Mouse (Mus musculus) stomach, embryonic 16.5 days (tissue): Measurements from ENCODE around the gene Ankrd33b. TPM values are rescaled to one million over a fixed set of nuclear protein-coding genes. Genes with fewer than 3 reads are reported as not detected.

ENCODE experiments used
- ATAC-seq: fragments of 200-750 bp; cut with Nextera tagmentation; 2 replicates; pipeline ENCODE4 v1.8.0; 2017; ENCODE audit warnings: moderate number of reproducible peaks, moderate TSS enrichment; ENCODE audit not compliant: insufficient read depth, low FRiP score
- H3K27ac ChIP-seq: fragments of 300-500 bp; sonication (generic); 2 replicates; pipeline ENCODE4 v1.5.1; 2014; ENCODE audit warnings: low read length
- H3K27me3 ChIP-seq: fragments of 300-500 bp; sonication (generic); 2 replicates; pipeline ENCODE4 v1.6.1; 2014; ENCODE audit warnings: low read length, control low read depth, mixed read lengths; ENCODE audit not compliant: control insufficient read depth, insufficient read depth
- H3K36me3 ChIP-seq: fragments of 300-500 bp; sonication (generic); 2 replicates; pipeline ENCODE4 v1.6.1; 2014; ENCODE audit warnings: low read length; ENCODE audit not compliant: control insufficient read depth, insufficient read depth
- H3K4me1 ChIP-seq: fragments of 300-500 bp; sonication (generic); 2 replicates; pipeline ENCODE4 v1.6.1; 2014; ENCODE audit warnings: low read length, control low read depth, mixed read lengths; ENCODE audit not compliant: control insufficient read depth, insufficient read depth
- H3K4me2 ChIP-seq: fragments of 300-500 bp; sonication (generic); 2 replicates; pipeline ENCODE4 v1.6.1; 2014; ENCODE audit warnings: low read depth, low read length, mixed read lengths
- H3K4me3 ChIP-seq: fragments of 300-500 bp; sonication (generic); replicated peaks from 2 replicates; pipeline ENCODE4 v1.5.1; 2014; ENCODE audit warnings: mild to moderate bottlenecking, low read length
- H3K9ac ChIP-seq: fragments of 300-500 bp; sonication (generic); 2 replicates; pipeline ENCODE4 v1.6.1; 2014; ENCODE audit warnings: low read length
- H3K9me3 ChIP-seq: fragments of 300-500 bp; sonication (generic); replicated peaks from 2 replicates; pipeline ENCODE4 v1.6.1; 2016; ENCODE audit warnings: low read length, control low read depth; ENCODE audit not compliant: control insufficient read depth
- WGBS: fragments of 180-500 bp; shearing (Covaris S2); extraction: QIAGEN DNeasy Blood & Tissue Kit; methylation state at CpG from one replicate; pipeline ENCODE4 v1.1.7; 2014; 5-methylcytosine and 5-hydroxymethylcytosine counted together
- polyA plus RNA-seq: library from polyadenylated mRNA; unstranded; fragments of >200 nt; fragmentation: Nextera tagmentation; extraction: Ambion mirVana; gene quantifications from 2 replicates; pipeline ENCODE4 v1.2.1, GENCODE M21; 2015

The Ankrd33b gene
- polyA plus RNA-seq, 1 experiment from 2014 or later: 0.46 TPM

DNA sequence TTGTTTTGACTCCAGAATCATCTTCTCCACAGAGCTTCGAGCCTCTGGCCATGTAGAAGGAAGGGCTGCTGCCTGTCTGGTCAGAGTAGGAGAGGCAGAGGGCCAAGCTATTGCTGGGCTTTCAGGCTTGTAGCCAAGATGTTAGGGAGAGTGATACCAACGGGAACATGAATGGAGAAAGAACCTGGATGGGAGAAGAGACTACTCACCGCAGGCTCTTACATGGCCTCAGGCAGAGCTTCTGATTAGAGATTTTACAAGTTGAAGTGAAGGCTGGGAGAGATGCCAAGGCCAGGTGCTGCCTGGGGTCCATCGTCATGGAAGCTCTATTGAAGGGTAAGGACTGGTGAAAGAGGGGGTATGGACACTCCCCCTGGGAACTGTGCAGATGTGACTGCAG is 89.4 kb downstream of the Ankrd33b start:
- H3K4me3 ChIP-seq: no peak overlapping the region
- no peaks in the 10 kb centered on the region for H3K4me1 ChIP-seq
- no peaks in the 10 kb centered on the region; the same call in none of the 2 replicates for H3K36me3 ChIP-seq
- WGBS: 71% methylated on average over 4 of the region's 4 CpGs
- ATAC-seq: no peak
- H3K4me2 ChIP-seq: no peak overlapping the region
- H3K9me3 ChIP-seq: no peaks in the 10 kb centered on the region
- no peak overlapping the region for H3K9ac ChIP-seq
- H3K27me3 ChIP-seq: no peaks in the 10 kb centered on the region
- no peak overlapping the region for H3K27ac ChIP-seq

DNA sequence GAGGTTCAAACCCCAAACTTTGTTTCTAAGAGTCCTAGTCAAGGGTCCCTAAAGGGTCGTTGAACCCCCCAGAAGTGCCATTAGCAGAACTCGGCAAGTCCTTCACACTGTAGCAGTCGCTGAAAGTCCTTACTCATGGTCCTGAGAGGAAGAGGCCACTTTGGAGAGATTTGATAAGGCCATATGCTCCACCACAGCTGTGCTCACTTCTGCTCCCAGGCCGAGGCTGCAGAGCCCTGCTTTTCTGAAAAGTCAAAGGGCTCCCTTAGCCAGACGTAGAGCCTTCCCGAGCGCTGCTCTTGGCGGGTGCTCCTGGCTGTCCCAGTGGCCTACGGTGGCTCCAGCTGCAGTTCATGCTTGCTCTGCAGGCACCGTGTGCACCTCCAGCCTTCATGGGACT is 94.0 kb downstream of the Ankrd33b start:
- no peak overlapping the region for H3K4me3 ChIP-seq
- H3K9me3 ChIP-seq: no peaks in the 10 kb centered on the region
- ATAC-seq: no peak
- no peak overlapping the region for H3K4me2 ChIP-seq
- no peaks in the 10 kb centered on the region; the same call in none of the 2 replicates for H3K36me3 ChIP-seq
- H3K27ac ChIP-seq: no peak overlapping the region
- no peak overlapping the region for H3K9ac ChIP-seq
- H3K27me3 ChIP-seq: no peaks in the 10 kb centered on the region
- no peaks in the 10 kb centered on the region for H3K4me1 ChIP-seq
- WGBS: 73% methylated on average over 10 of the region's 10 CpGs

DNA sequence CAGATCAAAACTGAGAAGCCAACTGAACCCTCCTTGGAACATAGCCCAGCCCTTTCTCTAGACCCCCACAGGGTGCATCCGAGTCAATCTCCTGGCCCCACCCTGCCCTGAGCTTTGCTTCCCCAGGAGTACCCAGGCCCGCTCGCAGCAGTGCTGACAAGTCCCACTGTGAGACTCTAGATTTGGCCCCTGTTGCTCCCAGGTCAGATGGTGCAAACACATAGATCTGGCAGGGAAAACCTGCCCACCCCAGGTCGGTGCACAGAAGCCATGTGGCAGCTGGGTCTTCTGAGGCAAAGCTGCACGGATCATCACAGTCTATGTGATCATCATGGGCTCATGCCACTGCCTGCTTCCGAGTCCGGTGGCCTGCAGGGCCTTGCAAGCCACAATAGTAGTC is 94.8 kb downstream of the Ankrd33b start:
- 82% methylated on average over 7 of the region's 7 CpGs for WGBS
- H3K9me3 ChIP-seq: no peaks in the 10 kb centered on the region

DNA sequence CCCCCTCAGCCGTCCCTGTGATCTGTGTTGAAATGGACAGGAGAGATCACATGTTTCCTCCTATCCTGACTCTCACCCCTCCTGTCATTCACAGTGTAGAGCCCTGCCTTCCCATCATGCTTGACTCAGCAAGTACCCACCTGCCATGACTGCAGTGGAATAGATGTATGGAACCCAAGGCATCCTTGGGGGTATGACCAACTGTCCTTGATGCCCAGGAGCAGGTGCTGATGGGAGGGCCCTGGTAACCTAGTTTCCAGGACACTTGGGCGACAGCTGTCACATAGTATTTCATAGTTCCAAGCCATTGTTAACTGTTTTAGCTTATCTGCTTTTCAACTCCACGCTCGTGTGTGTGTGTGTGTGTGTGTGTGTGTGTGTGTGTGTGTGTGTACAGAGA is 98.0 kb downstream of the Ankrd33b start:
- Histone ChIP-seq H3K27me3 (no peaks in the 10 kb centered on the region), H3K9ac (no peak overlapping the region), H3K4me1 (no peaks in the 10 kb centered on the region), H3K36me3 (no peaks in the 10 kb centered on the region; the same call in none of the 2 replicates), H3K9me3 (no peaks in the 10 kb centered on the region), H3K27ac (no peak overlapping the region), H3K4me2 (no peak overlapping the region), H3K4me3 (no peak overlapping the region)
- 74% methylated on average over 4 of the region's 4 CpGs for WGBS
- ATAC-seq: no peak

More for the DNA sequence above, 94.8 kb downstream of the Ankrd33b start:
- no peak for ATAC-seq
- Histone ChIP-seq H3K36me3 (no peaks in the 10 kb centered on the region; the same call in none of the 2 replicates), H3K27me3 (no peaks in the 10 kb centered on the region), H3K27ac (no peak overlapping the region), H3K4me3 (no peak overlapping the region), H3K9ac (no peak overlapping the region), H3K4me2 (no peak overlapping the region), H3K4me1 (no peaks in the 10 kb centered on the region)

DNA sequence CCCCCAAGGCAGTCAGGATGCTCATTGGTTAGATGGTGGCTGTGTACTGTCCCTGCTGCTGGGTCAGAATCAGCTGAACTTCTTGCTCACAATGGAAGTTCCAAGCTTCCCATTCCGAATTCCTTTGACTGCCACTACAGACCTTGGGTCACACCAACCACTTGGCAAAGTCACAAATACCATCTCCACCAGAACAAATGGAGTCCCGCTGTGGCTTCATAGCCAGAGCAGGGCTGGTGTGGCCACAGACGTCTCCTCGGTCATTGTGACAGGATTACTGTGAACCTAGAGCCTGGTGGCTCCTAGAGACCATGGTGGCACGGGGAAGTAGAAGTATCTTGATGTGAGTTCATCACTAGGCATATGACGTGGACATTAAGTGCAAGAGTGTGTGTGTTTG is 99.4 kb downstream of the Ankrd33b start:
- no peak overlapping the region for H3K9ac ChIP-seq
- H3K9me3 ChIP-seq: no peaks in the 10 kb centered on the region
- H3K4me1 ChIP-seq: no peaks in the 10 kb centered on the region
- no peak overlapping the region for H3K27ac ChIP-seq
- no peaks in the 10 kb centered on the region for H3K27me3 ChIP-seq
- no peak overlapping the region for H3K4me3 ChIP-seq
- H3K4me2 ChIP-seq: no peak overlapping the region
- WGBS: 86% methylated on average over 6 of the region's 6 CpGs
- no peak for ATAC-seq
- no peaks in the 10 kb centered on the region for H3K36me3 ChIP-seq

DNA sequence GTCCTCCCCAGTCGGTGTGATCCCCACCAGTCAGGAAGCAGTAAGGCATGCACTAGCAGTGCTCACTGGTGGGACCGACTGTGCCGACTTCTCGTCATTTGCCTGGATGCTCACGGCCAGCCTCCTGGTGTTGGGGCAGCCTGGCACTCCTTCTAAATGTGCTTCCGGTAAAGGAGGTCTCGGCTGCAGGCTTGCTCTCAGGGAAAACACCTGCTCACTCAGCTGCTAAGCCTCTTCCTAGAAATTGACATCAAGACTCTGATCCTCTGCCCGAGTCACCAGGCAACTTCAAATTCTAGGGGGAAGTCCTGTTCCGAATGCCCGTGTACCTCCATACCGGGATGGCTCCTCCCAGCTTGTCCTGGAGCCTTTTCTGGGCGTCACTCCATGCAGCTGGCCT is 101.7 kb downstream of the Ankrd33b start:
- Histone ChIP-seq H3K4me2 (no peak overlapping the region), H3K9me3 (no peaks in the 10 kb centered on the region), H3K4me1 (no peaks in the 10 kb centered on the region), H3K27ac (no peak overlapping the region), H3K9ac (no peak overlapping the region), H3K4me3 (no peak overlapping the region), H3K27me3 (no peaks in the 10 kb centered on the region), H3K36me3 (no peaks in the 10 kb centered on the region)
- WGBS: 91% methylated on average over 12 of the region's 12 CpGs
- no peak for ATAC-seq

DNA sequence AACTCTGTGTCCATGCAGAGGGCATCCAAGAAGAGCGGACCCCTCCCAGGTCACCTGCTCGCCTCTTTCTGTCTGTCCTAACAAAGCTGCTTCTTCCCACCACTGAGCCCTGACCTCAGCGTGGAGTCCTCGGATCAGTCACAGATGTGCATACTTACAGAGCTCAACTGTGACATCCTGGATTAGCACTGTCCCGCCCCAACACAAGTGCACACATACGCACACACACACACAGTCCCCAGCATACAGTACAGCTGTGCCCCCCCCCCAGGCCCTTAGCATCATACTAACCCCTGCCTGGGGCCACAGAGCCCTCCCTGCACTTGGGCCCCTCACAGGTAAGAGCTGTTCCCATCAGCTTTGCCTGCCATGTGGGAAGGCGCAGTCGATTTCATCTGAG is 102.1 kb downstream of the Ankrd33b start:
- 90% methylated on average over 8 of the region's 8 CpGs for WGBS

DNA sequence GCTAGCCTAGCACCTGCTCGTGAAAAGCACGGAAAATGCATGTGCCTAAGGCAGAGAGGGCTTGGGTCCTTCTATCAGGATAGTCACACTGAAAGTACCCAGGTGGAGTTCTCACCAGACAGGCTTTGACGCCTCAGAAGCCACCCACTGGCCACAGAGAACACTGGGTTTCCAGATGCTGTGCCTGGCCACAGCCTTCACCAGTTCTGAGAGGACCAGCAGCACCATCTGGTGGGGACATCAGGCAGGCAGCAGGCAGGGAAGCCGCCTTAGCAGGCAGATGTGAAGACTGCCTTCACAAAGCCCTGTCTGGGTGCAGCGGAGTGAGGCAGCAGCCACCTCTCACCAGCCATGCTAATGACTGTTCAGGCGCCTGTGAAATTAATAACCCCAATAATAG is 102.7 kb downstream of the Ankrd33b start:
- Histone ChIP-seq H3K4me3 (no peak overlapping the region), H3K9ac (no peak overlapping the region), H3K27ac (no peak overlapping the region), H3K4me2 (no peak overlapping the region), H3K9me3 (no peaks in the 10 kb centered on the region), H3K4me1 (no peaks in the 10 kb centered on the region), H3K27me3 (no peaks in the 10 kb centered on the region), H3K36me3 (no peaks in the 10 kb centered on the region)
- peak; percentile 48; the same call in 1 of the 2 replicates for ATAC-seq
- WGBS: 28% methylated on average over 6 of the region's 6 CpGs

More for the DNA sequence above, 102.1 kb downstream of the Ankrd33b start:
- Histone ChIP-seq H3K36me3 (no peaks in the 10 kb centered on the region), H3K27me3 (no peaks in the 10 kb centered on the region), H3K4me1 (no peaks in the 10 kb centered on the region), H3K9ac (no peak overlapping the region), H3K4me2 (no peak overlapping the region), H3K4me3 (no peak overlapping the region), H3K27ac (no peak overlapping the region), H3K9me3 (no peaks in the 10 kb centered on the region)
- no peak for ATAC-seq

DNA sequence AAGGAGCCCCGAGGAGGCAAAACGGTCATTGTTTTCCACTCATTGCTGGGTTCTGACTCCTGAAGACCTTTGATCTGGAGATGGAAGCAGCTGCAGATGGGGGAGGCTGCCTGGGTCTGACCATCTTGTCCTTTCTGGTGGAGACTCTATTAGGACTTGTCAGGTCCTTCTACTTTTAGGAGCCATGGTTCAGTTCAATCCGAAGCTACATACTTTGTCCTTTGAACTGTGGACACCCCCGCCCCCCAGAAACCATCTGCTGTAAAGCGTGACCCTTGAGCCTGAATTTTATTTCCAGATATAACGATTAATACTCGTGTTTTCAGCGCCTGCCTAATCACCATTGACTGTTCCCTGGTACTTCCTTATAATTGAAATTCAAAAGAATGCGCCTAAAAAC is 105.2 kb downstream of the Ankrd33b start:
- WGBS: 71% methylated on average over 9 of the region's 9 CpGs
- ATAC-seq: no peak
- no peaks in the 10 kb centered on the region for H3K36me3 ChIP-seq

DNA sequence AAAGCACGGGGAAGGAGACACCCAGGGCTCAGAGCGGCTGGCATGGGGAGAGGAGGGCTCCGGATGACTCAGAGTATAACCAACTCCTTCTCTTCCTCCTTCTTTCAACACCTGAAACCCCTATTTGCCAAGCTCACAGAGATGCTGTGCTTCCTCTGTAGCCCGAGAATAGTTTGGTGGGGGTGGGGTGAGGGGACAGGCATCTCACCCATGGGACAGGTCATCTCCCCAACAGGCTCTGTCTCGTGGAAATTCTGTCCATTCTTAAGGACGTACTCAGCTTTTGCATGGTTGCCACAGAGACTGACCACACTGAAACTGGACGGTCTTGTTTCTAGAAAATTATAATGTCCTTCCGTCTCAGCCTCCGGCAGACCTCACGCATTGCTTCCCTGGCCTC is 106.4 kb downstream of the Ankrd33b start:
- Histone ChIP-seq H3K36me3 (no peaks in the 10 kb centered on the region), H3K9ac (no peak overlapping the region), H3K4me2 (no peak overlapping the region), H3K4me3 (no peak overlapping the region), H3K27me3 (no peaks in the 10 kb centered on the region), H3K9me3 (no peaks in the 10 kb centered on the region), H3K4me1 (0 out of 2 replicates have a peak, but pooled peaks cover 10% of the 10 kb centered on the region), H3K27ac (no peak overlapping the region)
- 72% methylated on average over 10 of the region's 10 CpGs for WGBS
- ATAC-seq: no peak

More for the DNA sequence above, 105.2 kb downstream of the Ankrd33b start:
- Histone ChIP-seq H3K4me3 (no peak overlapping the region), H3K4me1 (0 out of 2 replicates have a peak, but pooled peaks cover 7% of the 10 kb centered on the region), H3K9me3 (no peaks in the 10 kb centered on the region), H3K9ac (no peak overlapping the region), H3K27ac (no peak overlapping the region), H3K4me2 (no peak overlapping the region), H3K27me3 (no peaks in the 10 kb centered on the region)
